Comparison of ENCODE assay signal across 8 mouse cellular contexts in genomic region chr1:185454575-185454954, GRCm38 (mm10). TPM values are rescaled to one million over a fixed set of nuclear protein-coding genes. Genes with fewer than 3 reads are reported as not detected.
A peak's percentile ranks its signal among the peaks of the same experiment; 100 is the strongest.
DNase-seq lines count a peak whose midpoint lies in the region; ATAC-seq lines count a peak whose summit lies in the region.

Gene Slc30a10, plus strand, starts transcription at chr1:185454848.

- peak; percentile 64 for DNase-seq in embryo, embryonic 10 days (ENCODE audit: low spot score)
- no peak for DNase-seq in embryo, embryonic 9.5 days (ENCODE audit: extremely low spot score)
- DNase-seq in ES-CJ7 (ENCODE audit: low read depth, low spot score), result peak; percentile 87
- DNase-seq in cerebellum, postnatal 25 days, result peak; percentile 63 to 71
- DNase-seq in frontal cortex, postnatal 14 days (ENCODE audit: low spot score in 2 of 2), result peak; percentile 52
- peak; percentile 60 to 76 for DNase-seq in layer of hippocampus, postnatal 10 days (ENCODE audit: low spot score in 2 of 2)

- H3K27me3 ChIP-seq in stomach, embryonic 16.5 days (ENCODE audit: control insufficient read depth, insufficient read depth, low read length), result peaks cover 40% of the 10 kb centered on the region

- H3K27ac ChIP-seq in stomach, embryonic 16.5 days (ENCODE audit: low read length), result no peak within 1 kb of the TSS

- 4% methylated on average over 14 of the region's 18 CpGs for WGBS in stomach, embryonic 16.5 days

- no peaks in the 10 kb centered on the region for H3K9me3 ChIP-seq in stomach, embryonic 16.5 days (replicated peaks; ENCODE audit: control insufficient read depth, low read length)

- H3K4me2 ChIP-seq in stomach, embryonic 16.5 days (ENCODE audit: low read depth, low read length), result peak within 1 kb of the TSS; percentile 94

- no peaks in the 10 kb centered on the region for H3K36me3 ChIP-seq in stomach, embryonic 16.5 days (ENCODE audit: control insufficient read depth, insufficient read depth, low read length)

- peak; percentile 96 for ATAC-seq in megakaryocyte-erythroid progenitor cell, adult 5-6 weeks (replicated peaks; ENCODE audit: low FRiP score, low TSS enrichment, poor library complexity, severe bottlenecking)
- ATAC-seq in stomach, embryonic 16.5 days (ENCODE audit: insufficient read depth, low FRiP score), result peak; percentile 82

- peak within 1 kb of the TSS; percentile 60 for H3K9ac ChIP-seq in stomach, embryonic 16.5 days (ENCODE audit: low read length)

- peaks cover 9% of the 10 kb centered on the region; the same call in 1 of the 2 replicates for H3K4me1 ChIP-seq in stomach, embryonic 16.5 days (ENCODE audit: control insufficient read depth, insufficient read depth, low read length)

- peak within 1 kb of the TSS; percentile 54 for H3K4me3 ChIP-seq in stomach, embryonic 16.5 days (replicated peaks; ENCODE audit: low read length)

RNA-seq across cellular contexts. Expression of gene Slc30a10, which starts in this region (rescaled TPM):
- 10 to 100 TPM; 16.7 to 19.0 TPM for total RNA-seq in layer of hippocampus, postnatal 10 days (2021)
- 0.96 and 1.1 TPM in 2 replicates for total RNA-seq in megakaryocyte-erythroid progenitor cell, adult 5-6 weeks (2014; fragmentation: Nextera tagmentation)
- 1.7 TPM in 1 of 2 replicates, not detected in the other for total RNA-seq in megakaryocyte-erythroid progenitor cell, adult 5-6 weeks (2017)
- 1.3 and 1.4 TPM in 2 replicates for polyA plus RNA-seq in stomach, embryonic 16.5 days (2015; fragmentation: Nextera tagmentation; extraction: Ambion mirVana)

Comparison
In these comparisons a context has a peak if more than half of its experiments do, and no peak if none do; other contexts are left out.
1. RNA of gene Slc30a10 (total RNA-seq): 16.7 to 19.0 TPM in layer of hippocampus, postnatal 10 days; 0.96 to 1.7 TPM in megakaryocyte-erythroid progenitor cell, adult 5-6 weeks; every median in the first group is over 4 times any median in the second.